Mouse (Mus musculus) adrenal gland, adult 18-20 months (tissue): ENCODE data around the gene Rnf123. TPM values are rescaled to one million over a fixed set of nuclear protein-coding genes. Genes with fewer than 3 reads are reported as not detected.
"Not testable (repeated sequence)": the region's sequence is repeated elsewhere in the genome, so short reads cannot be mapped to it uniquely, and the experiment has no call there.

Experiments used
- DNase-seq, 2 experiments: peaks; one replicate each; pipeline ENCODE4 v3.0.0; 2021 to 2022; ENCODE audit warnings: low spot score in 2 of 2
- microRNA-seq, 2 experiments: library from miRNA; unstranded; fragments of <30 nt; microRNA quantifications; one replicate each; pipeline ENCODE4 v1.2.0; 2021; ENCODE audit warnings: borderline number of aligned reads in 2 of 2
- total RNA-seq, 2 experiments: library from RNA; stranded (reverse); gene quantifications; 1 replicate in 1 of 2; 2 replicates in 1 of 2; pipeline ENCODE4 v1.2.3; 2021

Gene Rnf123
- total RNA-seq, 2 experiments from 2014 or later: 54.0 to 63.2 TPM

- no peak for DNase-seq
These were observed 36.6 kb downstream of the Rnf123 start for GRCm38 (mm10) chr9:108046582-108046981.

- no peak for DNase-seq
These were observed 38.2 kb downstream of the Rnf123 start for GRCm38 (mm10) chr9:108044751-108045492.

GRCm38 (mm10) chr9:108035331-108036156 is 47.6 kb downstream of the Rnf123 start:
- no peak for DNase-seq

GRCm38 (mm10) chr9:108032126-108032525 is 51.0 kb downstream of the Rnf123 start:
- DNase-seq: no peak

GRCm38 (mm10) chr9:108027867-108028266 is 55.3 kb downstream of the Rnf123 start:
- no peak for DNase-seq

- no peak for DNase-seq
These were observed 56.6 kb downstream of the Rnf123 start for GRCm38 (mm10) chr9:108026584-108026983.

- DNase-seq: no peak
These were observed 59.9 kb downstream of the Rnf123 start for GRCm38 (mm10) chr9:108023216-108023615.

GRCm38 (mm10) chr9:108020741-108021140 is 62.4 kb downstream of the Rnf123 start:
- DNase-seq: no peak

GRCm38 (mm10) chr9:108017127-108017526 is 66.0 kb downstream of the Rnf123 start:
- DNase-seq: no peak

- DNase-seq: not testable (repeated sequence)
These were observed 69.6 kb downstream of the Rnf123 start for GRCm38 (mm10) chr9:108013577-108013976.

GRCm38 (mm10) chr9:108010385-108010784 is 72.8 kb downstream of the Rnf123 start:
- no peak for DNase-seq

GRCm38 (mm10) chr9:108008041-108008440 is 75.1 kb downstream of the Rnf123 start:
- no peak for DNase-seq

- no peak for DNase-seq
These were observed 79.6 kb downstream of the Rnf123 start for GRCm38 (mm10) chr9:108003531-108003890.

GRCm38 (mm10) chr9:108002778-108003530 is 80.2 kb downstream of the Rnf123 start:
- DNase-seq: no peak

- peak; percentile 98 to 99 for DNase-seq
These were observed 81.0 kb downstream of the Rnf123 start, which contains the start of gene Ip6k1 for GRCm38 (mm10) chr9:108001922-108002770. Ip6k1 (plus strand) TSS chr9:108002501.

Small RNAs within 50 kb of the gene (microRNA-seq; reads per million reads assigned to microRNA genes)
- gene Gm47303 (0 reads per million in 2 experiments), gene Mir7088 (0 reads per million in 2 experiments)

Other genes starting within 250 kb of the Rnf123 start
- 10 to 100 TPM; 48.3 to 52.8 TPM for gene Rbm6, start 210.1 kb downstream of the Rnf123 start, total RNA-seq
- 10 to 100 TPM; 18.8 to 21.5 TPM for gene Mon1a, start 195.2 kb downstream of the Rnf123 start, total RNA-seq
- 10 to 100 TPM; 10.8 to 11.4 TPM for gene Mst1r, start 176.5 kb downstream of the Rnf123 start, total RNA-seq
- not detected for gene Actl11, start 154.9 kb downstream of the Rnf123 start, total RNA-seq
- gene Camkv, start 147.7 kb downstream of the Rnf123 start, total RNA-seq: 1 to 10 TPM; 4.2 to 6.2 TPM
- 1 to 10 TPM; 1.0 to 1.1 TPM for gene Traip, start 133.2 kb downstream of the Rnf123 start, total RNA-seq
- gene Uba7, start 107.8 kb downstream of the Rnf123 start, total RNA-seq: 10 to 100 TPM; 14.2 to 22.1 TPM
- gene Gm20661, start 100.3 kb downstream of the Rnf123 start, total RNA-seq: under 1 TPM in 1 of 2 experiments, not detected in 1; 0.29 TPM
- gene Inka1, start 97.5 kb downstream of the Rnf123 start, total RNA-seq: 1 to 10 TPM; 4.3 to 6.4 TPM
- gene Cdhr4, start 90.8 kb downstream of the Rnf123 start, total RNA-seq: 1 to 10 TPM in 1 of 2 experiments, not detected in 1; 1.2 TPM
- gene Gm20662, start 87.0 kb downstream of the Rnf123 start, total RNA-seq: 1 to 10 TPM in 1 of 2 experiments, not detected in 1; 2.4 TPM
- 100 to 1,000 TPM; 112 to 126 TPM for gene Ip6k1, start 80.8 kb downstream of the Rnf123 start, total RNA-seq
- gene Gmppb, start 34.1 kb downstream of the Rnf123 start, total RNA-seq: 10 to 100 TPM; 19.8 to 20.1 TPM
- 1 to 10 TPM; 2.0 to 3.5 TPM for gene Amigo3, start 30.2 kb downstream of the Rnf123 start, total RNA-seq
- under 1 TPM in 1 of 2 experiments, not detected in 1; 0.23 TPM for gene Mst1, start 2.9 kb downstream of the Rnf123 start, total RNA-seq
- gene Apeh, start 11.3 kb upstream of the Rnf123 start, total RNA-seq: 10 to 100 TPM; 71.8 to 86.6 TPM
- gene Bsn, start 107.0 kb upstream of the Rnf123 start, total RNA-seq: 1 to 10 TPM; 1.8 to 3.1 TPM
- gene Dag1, start 180.6 kb upstream of the Rnf123 start, total RNA-seq: 100 to 1,000 TPM; 136 to 137 TPM
- gene Nicn1, start 207.1 kb upstream of the Rnf123 start, total RNA-seq: 10 to 100 TPM; 19.0 to 29.2 TPM
- 1 to 10 TPM; 4.2 to 5.8 TPM for gene Amt, start 213.5 kb upstream of the Rnf123 start, total RNA-seq
- gene Rhoa, start 222.8 kb upstream of the Rnf123 start, total RNA-seq: 100 to 1,000 TPM; 356 to 357 TPM
- gene Tcta, start 222.8 kb upstream of the Rnf123 start, total RNA-seq: 10 to 100 TPM; 36.1 to 36.2 TPM